In genomic region chr5:118789226-118789625, GRCm38 (mm10) we compare ENCODE assay signal across 11 mouse cellular contexts.
"Had no signal": no experiment of that assay in that cellular context is flagged by ENCODE, and none has a peak within 500 bp of the region (broad histone marks: within the 10 kb centered on the region; RNA-seq: fewer than 3 reads in every experiment).

No protein-coding gene starts in this region.

- DNase-seq: forebrain, postnatal 0 days; heart, adult 18-20 months; heart, postnatal 10 days; heart, postnatal 4 days; kidney, adult 18-20 months; kidney, adult 8-10 months; kidney, postnatal 10 days; kidney, postnatal 25 days; kidney, postnatal 4 days; liver; liver, embryonic 13.5 days had no signal
